Mouse (Mus musculus) liver, embryonic 14.5 days (tissue): ENCODE data around the gene Angptl4.

ENCODE experiments used
- CTCF ChIP-seq: IDR thresholded peaks from 2 replicates; pipeline ENCODE4 v1.5.1; 2016; ENCODE audit warnings: antibody characterized with exemption, low read depth, control low read depth
- EP300 ChIP-seq: IDR thresholded peaks from 2 replicates; pipeline ENCODE4 v1.6.1; 2016; ENCODE audit warnings: antibody characterized with exemption, low read depth

- TF ChIP-seq EP300 = no peak
- TF ChIP-seq CTCF = peak; percentile 55
These were observed 52.4 kb downstream of the Angptl4 start for GRCm38 (mm10) chr17:33729215-33729614.
